Mouse (Mus musculus): Measurements from ENCODE around the gene Hectd1.

Gene Hectd1

GRCm38 (mm10) chr12:51703859-51704258 is 125.5 kb downstream of the Hectd1 start:
- no peak for DNase-seq (ENCODE audit: low spot score in 2 of 2)

DNA sequence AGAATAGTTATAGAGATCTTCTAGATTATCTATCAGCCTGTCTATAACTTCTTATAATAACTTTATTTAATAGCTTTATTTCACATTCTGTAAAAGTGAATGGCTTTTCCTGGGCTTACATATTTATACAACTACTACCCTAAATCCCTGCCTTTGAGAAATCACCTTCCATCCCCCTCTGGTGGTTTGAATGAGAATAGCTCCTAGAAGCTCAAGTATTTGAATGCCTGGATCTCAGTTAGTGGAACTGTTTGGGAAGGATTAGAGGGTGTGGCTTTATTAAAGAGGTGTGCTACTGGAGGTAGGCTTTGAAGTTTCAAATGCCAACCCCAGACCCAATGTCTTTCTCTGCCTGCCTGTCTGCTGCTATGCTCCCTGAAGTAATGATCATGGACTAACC is 127.6 kb downstream of the Hectd1 start:
- DNase-seq (ENCODE audit: low spot score in 2 of 2) = no peak

GRCm38 (mm10) chr12:51699623-51700393 is 129.5 kb downstream of the Hectd1 start:
- no peak for DNase-seq (ENCODE audit: low spot score in 2 of 2)

- DNase-seq (ENCODE audit: low spot score in 2 of 2) = no peak
Observed at GRCm38 (mm10) chr12:51696157-51696556, 133.2 kb downstream of the Hectd1 start.

- no peak for DNase-seq (ENCODE audit: low spot score in 2 of 2)
Observed at GRCm38 (mm10) chr12:51694966-51695365, 134.4 kb downstream of the Hectd1 start.

GRCm38 (mm10) chr12:51694096-51694495 is 135.2 kb downstream of the Hectd1 start:
- DNase-seq (ENCODE audit: low spot score in 2 of 2) = no peak
